ENCODE assay signal across 8 mouse cellular contexts in genomic region chr2:118110225-118110915, GRCm38 (mm10). TPM values are rescaled to one million over a fixed set of nuclear protein-coding genes. Genes with fewer than 3 reads are reported as not detected.
DNase-seq lines count a peak whose midpoint lies in the region; ATAC-seq lines count a peak whose summit lies in the region.

No protein-coding gene starts in this region.

- peak overlapping the region; percentile 95 for H3K4me2 ChIP-seq in forebrain, embryonic 11.5 days (ENCODE audit: low read depth, low read length, severe bottlenecking)
- peak overlapping the region; percentile 70 for H3K4me2 ChIP-seq in liver, embryonic 13.5 days
- peak overlapping the region; percentile 79 for H3K4me2 ChIP-seq in neural tube, embryonic 11.5 days (ENCODE audit: low read depth)

- H3K36me3 ChIP-seq in forebrain, embryonic 11.5 days (ENCODE audit: control insufficient read depth, insufficient read depth, low read length): no peaks in the 10 kb centered on the region
- no peaks in the 10 kb centered on the region for H3K36me3 ChIP-seq in liver, embryonic 13.5 days
- no peaks in the 10 kb centered on the region for H3K36me3 ChIP-seq in neural tube, embryonic 11.5 days (ENCODE audit: control insufficient read depth, insufficient read depth, low read length)

- no peaks in the 10 kb centered on the region for H3K9me3 ChIP-seq in forebrain, embryonic 11.5 days (ENCODE audit: control insufficient read depth, low read length)
- no peaks in the 10 kb centered on the region for H3K9me3 ChIP-seq in liver, embryonic 13.5 days (replicated peaks)
- H3K9me3 ChIP-seq in neural tube, embryonic 11.5 days (ENCODE audit: control insufficient read depth, low read length): no peaks in the 10 kb centered on the region

- DNase-seq in cerebellum, postnatal 14 days: peak; percentile 11 to 12
- DNase-seq in cerebellum, postnatal 36 days: no peak
- DNase-seq in adrenal gland, adult (ENCODE audit: inconsistent age in 2 of 2, low spot score in 1 of 2): peak; percentile 73 to 83
- DNase-seq in forebrain, embryonic 11.5 days (ENCODE audit: low spot score): peak; percentile 62
- peak; percentile 33 for DNase-seq in heart, postnatal 25 days (ENCODE audit: low spot score)
- DNase-seq in liver, embryonic 13.5 days: no peak
- DNase-seq in neural tube, embryonic 11.5 days (ENCODE audit: low spot score): peak; percentile 58
- DNase-seq in layer of hippocampus, adult 18-20 months (ENCODE audit: low spot score in 2 of 2): no peak

- ATAC-seq in forebrain, embryonic 11.5 days (replicated peaks; ENCODE audit: low FRiP score): peak; percentile 35; the same call in 1 of the 2 replicates
- ATAC-seq in liver, embryonic 13.5 days (ENCODE audit: low read depth): no peak
- ATAC-seq in neural tube, embryonic 11.5 days (ENCODE audit: insufficient read depth, low FRiP score, low TSS enrichment): no peak; the same call in 1 of the 2 replicates

- H3K27me3 ChIP-seq in forebrain, embryonic 11.5 days (ENCODE audit: control insufficient read depth, insufficient read depth, low read length): no peaks in the 10 kb centered on the region; the same call in 1 of the 2 replicates
- H3K27me3 ChIP-seq in liver, embryonic 13.5 days: peaks cover 20% of the 10 kb centered on the region
- H3K27me3 ChIP-seq in neural tube, embryonic 11.5 days (ENCODE audit: control insufficient read depth, insufficient read depth, low read length): 0 out of 2 replicates have a peak, but pooled peaks cover 5% of the 10 kb centered on the region

- no peak overlapping the region for H3K27ac ChIP-seq in forebrain, embryonic 11.5 days (ENCODE audit: low read depth, low read length)
- no peak overlapping the region for H3K27ac ChIP-seq in liver, embryonic 13.5 days
- no peak overlapping the region for H3K27ac ChIP-seq in neural tube, embryonic 11.5 days (ENCODE audit: low read depth, low read length)

- peak overlapping the region; percentile 12; the same call in 1 of the 2 replicates for H3K9ac ChIP-seq in forebrain, embryonic 11.5 days (ENCODE audit: low read length)
- no peak overlapping the region for H3K9ac ChIP-seq in liver, embryonic 13.5 days
- 0 out of 2 replicates have a peak overlapping the region, but pooled peaks have one; percentile 32 for H3K9ac ChIP-seq in neural tube, embryonic 11.5 days (ENCODE audit: low read length)

- peaks cover 8% of the 10 kb centered on the region; the same call in 1 of the 2 replicates for H3K4me1 ChIP-seq in forebrain, embryonic 11.5 days (replicated peaks; ENCODE audit: control insufficient read depth, insufficient read depth, low read length)
- no peaks in the 10 kb centered on the region for H3K4me1 ChIP-seq in liver, embryonic 13.5 days (replicated peaks)
- H3K4me1 ChIP-seq in neural tube, embryonic 11.5 days (ENCODE audit: control insufficient read depth, insufficient read depth, low read length): 0 out of 2 replicates have a peak, but pooled peaks cover 4% of the 10 kb centered on the region

- intact Hi-C loops in heart, postnatal 25 days (cut with DNase I): loop anchor here (2.0 to 10.0 kb wide), 3 partner anchors 134 to 488 kb away; no protein-coding TSS in a partner anchor

- H3K4me3 ChIP-seq in forebrain, embryonic 11.5 days (ENCODE audit: low read depth, low read length): peak overlapping the region; percentile 48; the same call in 1 of the 2 replicates
- H3K4me3 ChIP-seq in liver, embryonic 13.5 days (replicated peaks): no peak overlapping the region
- peak overlapping the region; percentile 43; the same call in 1 of the 2 replicates for H3K4me3 ChIP-seq in neural tube, embryonic 11.5 days (ENCODE audit: low read depth, low read length)

- 33% methylated on average over 17 of the region's 17 CpGs for WGBS in forebrain, embryonic 11.5 days
- WGBS in liver, embryonic 13.5 days (ENCODE audit: insufficient replicate concordance): 39% methylated on average over 17 of the region's 17 CpGs
- WGBS in neural tube, embryonic 11.5 days: 40% methylated on average over 17 of the region's 17 CpGs

RNA-seq across cellular contexts. Expression of gene Thbs1, which starts 1.3 kb away (rescaled TPM):
- 61.2 and 63.4 TPM in 2 replicates for polyA plus RNA-seq in forebrain, embryonic 11.5 days (2014; fragmentation: Nextera tagmentation; extraction: Ambion mirVana)
- total RNA-seq in heart, postnatal 25 days (2021): 10 to 100 TPM; 13.9 to 14.3 TPM
- 30.1 and 41.9 TPM in 2 replicates for polyA plus RNA-seq in liver, embryonic 13.5 days (2015; fragmentation: Nextera tagmentation; extraction: Ambion mirVana)
- 34.9 and 36.9 TPM in 2 replicates for polyA plus RNA-seq in neural tube, embryonic 11.5 days (2014; fragmentation: Nextera tagmentation; extraction: Ambion mirVana)
- 1 to 10 TPM; 1.7 to 2.0 TPM for total RNA-seq in layer of hippocampus, adult 18-20 months (2021)

Comparison
In these comparisons a context has a peak if more than half of its experiments do, and no peak if none do; other contexts are left out.
1. DNase-seq: peak in cerebellum, postnatal 14 days (2 of 2), adrenal gland, adult (2 of 2), forebrain, embryonic 11.5 days (single experiment), heart, postnatal 25 days (single experiment) and neural tube, embryonic 11.5 days (single experiment); none in cerebellum, postnatal 36 days (0 of 2), liver, embryonic 13.5 days (single experiment) and layer of hippocampus, adult 18-20 months (0 of 2).
2. Peak in every context shown above with its lines, with median percentiles within 50 percentile points of each other: H3K4me2 ChIP-seq.